ENCODE assay signal across 13 mouse cellular contexts in the genomic region with DNA sequence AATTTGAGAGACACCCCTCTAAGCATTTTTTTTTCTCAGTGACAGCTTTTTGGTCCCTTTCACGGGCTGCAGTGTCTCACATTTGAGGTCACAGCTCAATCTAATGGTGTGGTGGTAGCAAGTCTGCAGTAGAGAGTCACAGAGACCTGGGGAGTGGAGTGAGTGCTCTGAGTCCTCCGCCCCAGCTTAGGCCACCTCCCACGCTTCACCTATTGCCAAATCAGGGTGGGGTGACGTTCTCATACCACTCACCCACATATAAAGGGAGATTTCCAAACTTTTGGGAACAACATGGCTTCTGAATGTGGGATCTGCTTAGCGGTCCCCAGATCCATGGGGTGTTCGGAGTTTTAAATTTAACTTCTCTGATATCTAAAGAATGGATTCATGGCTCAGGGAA.
DNase-seq lines count a peak whose midpoint lies in the region; ATAC-seq and TF ChIP-seq lines count a peak whose summit lies in the region.
"Had no signal": no experiment of that assay in that cellular context is flagged by ENCODE, and none has a peak within 500 bp of the region (broad histone marks: within the 10 kb centered on the region; RNA-seq: fewer than 3 reads in every experiment).

No protein-coding gene starts in this region.

- H3K4me3 ChIP-seq in intestine, embryonic 16.5 days (ENCODE audit: low read length) = no peak overlapping the region
- no peak overlapping the region for H3K4me3 ChIP-seq in intestine, embryonic 15.5 days (replicated peaks)
- no peak overlapping the region for H3K4me3 ChIP-seq in liver, embryonic 14.5 days (ENCODE audit: insufficient read depth in 1 of 2, low read depth in 2 of 2, low read length in 2 of 2)
- no peak overlapping the region for H3K4me3 ChIP-seq in lung, adult 2 months (replicated peaks; ENCODE audit: extremely low read depth, low read depth, low read length)
- H3K4me3 ChIP-seq in midbrain, postnatal 0 days (ENCODE audit: low read depth, low read length) = no peak overlapping the region
- H3K4me3 ChIP-seq: embryonic facial prominence, embryonic 12.5 days; hindbrain, embryonic 10.5 days had no signal

- TF ChIP-seq POLR2A in lung, adult 2 months (IDR thresholded peaks at IDR 0.05; ENCODE audit: borderline replicate concordance, extremely low read depth, low read depth, low read length) = no peak

- no peak for TF ChIP-seq EP300 in liver, embryonic 14.5 days (IDR thresholded peaks at IDR 0.05; ENCODE audit: low read depth)

- DNase-seq in liver, embryonic 14.5 days (ENCODE audit: low read depth in 3 of 3, low spot score in 3 of 3) = no peak
- DNase-seq in lung, adult 2 months = peak; percentile 19
- peak; percentile 42 for DNase-seq in lung, postnatal 25 days (ENCODE audit: low spot score)
- DNase-seq in right cerebral cortex, postnatal 36 days (ENCODE audit: low spot score in 2 of 2) = no peak
- no peak for DNase-seq in midbrain, postnatal 0 days (ENCODE audit: low spot score)
- DNase-seq: cerebellum, adult 8-10 months had no signal

- ATAC-seq in intestine, embryonic 16.5 days = no peak
- no peak for ATAC-seq in intestine, embryonic 15.5 days
- no peak for ATAC-seq in liver, embryonic 14.5 days (ENCODE audit: insufficient read depth)
- ATAC-seq in inflammation-experienced regulatory T-cells, adult 6 months = no peak
- no peak for ATAC-seq in midbrain, postnatal 0 days (ENCODE audit: low FRiP score)
- ATAC-seq: forebrain, embryonic 16.5 days had no signal

- H3K4me2 ChIP-seq in intestine, embryonic 16.5 days (ENCODE audit: low read depth, low read length) = 0 out of 2 replicates have a peak overlapping the region, but pooled peaks have one; percentile 5
- H3K4me2 ChIP-seq in intestine, embryonic 15.5 days (replicated peaks) = no peak overlapping the region
- 0 out of 2 replicates have a peak overlapping the region, but pooled peaks have one; percentile 15 for H3K4me2 ChIP-seq in liver, embryonic 14.5 days (ENCODE audit: low read depth)
- no peak overlapping the region for H3K4me2 ChIP-seq in midbrain, postnatal 0 days (ENCODE audit: low read depth, low read length, poor library complexity, severe bottlenecking)
- H3K4me2 ChIP-seq: embryonic facial prominence, embryonic 12.5 days; midbrain, embryonic 11.5 days had no signal

- no peaks in the 10 kb centered on the region for H3K27me3 ChIP-seq in intestine, embryonic 16.5 days (replicated peaks; ENCODE audit: control insufficient read depth, insufficient read depth, low read length)
- no peaks in the 10 kb centered on the region for H3K27me3 ChIP-seq in intestine, embryonic 15.5 days (replicated peaks)
- H3K27me3 ChIP-seq in liver, embryonic 14.5 days (ENCODE audit: control insufficient read depth, insufficient read depth, low read length) = no peaks in the 10 kb centered on the region
- no peaks in the 10 kb centered on the region for H3K27me3 ChIP-seq in midbrain, postnatal 0 days (ENCODE audit: insufficient read depth, low read length)
- H3K27me3 ChIP-seq: embryonic facial prominence, embryonic 12.5 days had no signal

- H3K9me3 ChIP-seq in intestine, embryonic 16.5 days (ENCODE audit: control insufficient read depth, low read length) = no peaks in the 10 kb centered on the region
- no peaks in the 10 kb centered on the region for H3K9me3 ChIP-seq in intestine, embryonic 15.5 days
- H3K9me3 ChIP-seq in liver, embryonic 14.5 days (ENCODE audit: control insufficient read depth, low read length) = no peaks in the 10 kb centered on the region
- no peaks in the 10 kb centered on the region for H3K9me3 ChIP-seq in midbrain, postnatal 0 days (ENCODE audit: low read length)
- H3K9me3 ChIP-seq: embryonic facial prominence, embryonic 12.5 days; hindbrain, embryonic 10.5 days had no signal

- no peak overlapping the region for H3K27ac ChIP-seq in intestine, embryonic 16.5 days (ENCODE audit: low read length)
- H3K27ac ChIP-seq in intestine, embryonic 15.5 days = no peak overlapping the region
- H3K27ac ChIP-seq in liver, embryonic 14.5 days = no peak overlapping the region
- no peak overlapping the region for H3K27ac ChIP-seq in midbrain, postnatal 0 days (ENCODE audit: low read depth, low read length)
- H3K27ac ChIP-seq: embryonic facial prominence, embryonic 12.5 days; hindbrain, embryonic 10.5 days had no signal

- peaks cover 6% of the 10 kb centered on the region for H3K4me1 ChIP-seq in intestine, embryonic 16.5 days (ENCODE audit: control insufficient read depth, insufficient read depth, low read length)
- H3K4me1 ChIP-seq in intestine, embryonic 15.5 days (replicated peaks) = peaks cover 4% of the 10 kb centered on the region; the same call in 1 of the 2 replicates
- peaks cover 15 to 19% of the 10 kb centered on the region in 2 experiments for H3K4me1 ChIP-seq in liver, embryonic 14.5 days (replicated peaks; ENCODE audit: control insufficient read depth in 2 of 2, insufficient read depth in 2 of 2, low read length in 1 of 2)
- peaks cover 2% of the 10 kb centered on the region; the same call in 1 of the 2 replicates for H3K4me1 ChIP-seq in lung, adult 2 months (ENCODE audit: control insufficient read depth, insufficient read depth, low read length)
- H3K4me1 ChIP-seq in midbrain, postnatal 0 days (ENCODE audit: insufficient read depth, low read length) = no peaks in the 10 kb centered on the region

- H3K9ac ChIP-seq in intestine, embryonic 16.5 days (ENCODE audit: low read depth, low read length) = no peak overlapping the region
- H3K9ac ChIP-seq in intestine, embryonic 15.5 days = no peak overlapping the region
- no peak overlapping the region for H3K9ac ChIP-seq in liver, embryonic 14.5 days (replicated peaks)
- no peak overlapping the region for H3K9ac ChIP-seq in midbrain, postnatal 0 days (replicated peaks; ENCODE audit: low read length, poor library complexity, severe bottlenecking)
- H3K9ac ChIP-seq: embryonic facial prominence, embryonic 12.5 days had no signal

- no peak for TF ChIP-seq CTCF in liver, embryonic 14.5 days (IDR thresholded peaks at IDR 0.05; ENCODE audit: low read depth)
- TF ChIP-seq CTCF in lung, adult 2 months (IDR thresholded peaks at IDR 0.05; ENCODE audit: insufficient read depth, low read length) = no peak
- TF ChIP-seq CTCF in midbrain, postnatal 0 days (IDR thresholded peaks at IDR 0.05) = no peak

- no peaks in the 10 kb centered on the region for H3K36me3 ChIP-seq in intestine, embryonic 16.5 days (ENCODE audit: control insufficient read depth, insufficient read depth, low read length)
- H3K36me3 ChIP-seq in intestine, embryonic 15.5 days = no peaks in the 10 kb centered on the region
- no peaks in the 10 kb centered on the region for H3K36me3 ChIP-seq in liver, embryonic 14.5 days (replicated peaks; ENCODE audit: control insufficient read depth, insufficient read depth, low read depth)
- H3K36me3 ChIP-seq in midbrain, postnatal 0 days (ENCODE audit: insufficient read depth, low read length) = no peaks in the 10 kb centered on the region
- H3K36me3 ChIP-seq: embryonic facial prominence, embryonic 12.5 days; hindbrain, embryonic 10.5 days had no signal

- WGBS in intestine, embryonic 16.5 days = 75% methylated on average over 6 of the region's 6 CpGs
- WGBS in intestine, embryonic 15.5 days = 75% methylated on average over 6 of the region's 6 CpGs
- 57% methylated on average over 6 of the region's 6 CpGs for WGBS in liver, embryonic 14.5 days (ENCODE audit: insufficient replicate concordance)
- 52% methylated on average over 6 of the region's 6 CpGs for WGBS in lung, adult 2 months
- WGBS in midbrain, postnatal 0 days = 81% methylated on average over 6 of the region's 6 CpGs

Comparison
In these comparisons a context has a peak if more than half of its experiments do, and no peak if none do; other contexts are left out.
1. H3K4me2 ChIP-seq: peak in intestine, embryonic 16.5 days (single experiment) and liver, embryonic 14.5 days (single experiment); none in intestine, embryonic 15.5 days (single experiment) and midbrain, postnatal 0 days (single experiment).
2. DNase-seq: peak in lung, adult 2 months (single experiment) and lung, postnatal 25 days (single experiment); none in liver, embryonic 14.5 days (0 of 3), right cerebral cortex, postnatal 36 days (0 of 2) and midbrain, postnatal 0 days (single experiment).